ENCODE assay signal across 14 mouse cellular contexts in genomic region chr12:82362796-82363195, GRCm38 (mm10).
"Had no signal": no experiment of that assay in that cellular context is flagged by ENCODE, and none has a peak within 500 bp of the region (broad histone marks: within the 10 kb centered on the region; RNA-seq: fewer than 3 reads in every experiment).

No protein-coding gene starts in this region.

- H3K27ac ChIP-seq: neural tube, embryonic 15.5 days; stomach, embryonic 15.5 days; stomach, postnatal 0 days had no signal

- H3K9ac ChIP-seq: neural tube, embryonic 15.5 days; stomach, embryonic 15.5 days had no signal

- DNase-seq: right cerebral cortex, adult 18-20 months; right cerebral cortex, postnatal 14 days; right cerebral cortex, postnatal 25 days; right cerebral cortex, postnatal 4 days; spleen, adult 18-20 months; thymus, adult 18-20 months; thymus, adult 2 months; thymus, postnatal 14 days; thymus, postnatal 25 days; thymus, postnatal 36 days; thymus, postnatal 4 days had no signal

- H3K4me2 ChIP-seq: neural tube, embryonic 15.5 days; stomach, embryonic 15.5 days had no signal

- H3K36me3 ChIP-seq: neural tube, embryonic 15.5 days; stomach, embryonic 15.5 days had no signal

- H3K27me3 ChIP-seq: neural tube, embryonic 15.5 days; stomach, embryonic 15.5 days had no signal

- H3K9me3 ChIP-seq: neural tube, embryonic 15.5 days; stomach, embryonic 15.5 days had no signal

- H3K4me3 ChIP-seq: neural tube, embryonic 15.5 days; stomach, embryonic 15.5 days had no signal

- H3K4me1 ChIP-seq: stomach, embryonic 15.5 days had no signal
